Mouse (Mus musculus) telencephalon, adult 2 months (tissue): ENCODE results near the gene Adgrf4.

Experiments
- DNase-seq: peaks from one replicate; pipeline ENCODE4 v3.0.0-alpha.2; 2011; ENCODE audit warnings: low read depth, low spot score

Adgrf4 gene

GRCm38 (mm10) chr17:42692136-42692535, at the start of gene Adgrf4:
Adgrf4 (minus strand) TSS chr17:42692284.
- DNase-seq = no peak

- DNase-seq = no peak
Observed at GRCm38 (mm10) chr17:42741801-42742217, 49.7 kb upstream of the Adgrf4 start, which contains the start of gene Adgrf2. Adgrf2 (minus strand) TSS chr17:42742179.

DNA sequence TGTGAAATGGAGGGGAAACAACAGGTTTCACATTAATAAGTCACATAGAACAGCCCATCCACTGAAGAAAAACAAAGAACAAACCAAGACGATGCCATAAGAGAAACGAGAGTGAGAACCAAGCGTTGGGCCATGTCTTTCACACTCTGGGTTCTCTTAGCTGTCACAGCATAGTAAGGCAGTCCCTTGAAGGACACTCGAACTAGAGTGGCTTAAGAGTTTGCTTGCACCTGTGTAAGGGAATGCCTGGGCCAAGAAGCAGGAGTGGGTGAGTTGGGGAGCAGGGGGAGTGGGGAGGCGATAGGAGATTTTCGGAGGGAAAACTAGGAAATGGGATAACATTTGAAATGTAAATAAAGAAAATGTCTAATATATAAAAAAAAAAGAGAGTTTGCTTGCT, 46.7 kb upstream of the Adgrf4 start:
- no peak for DNase-seq

- no peak for DNase-seq
Observed at GRCm38 (mm10) chr17:42717161-42717560, 25.1 kb upstream of the Adgrf4 start.

- DNase-seq = no peak
Observed at GRCm38 (mm10) chr17:42714991-42715390, 22.9 kb upstream of the Adgrf4 start.

GRCm38 (mm10) chr17:42710717-42711116, 18.6 kb upstream of the Adgrf4 start:
- peak; percentile 72 for DNase-seq

DNA sequence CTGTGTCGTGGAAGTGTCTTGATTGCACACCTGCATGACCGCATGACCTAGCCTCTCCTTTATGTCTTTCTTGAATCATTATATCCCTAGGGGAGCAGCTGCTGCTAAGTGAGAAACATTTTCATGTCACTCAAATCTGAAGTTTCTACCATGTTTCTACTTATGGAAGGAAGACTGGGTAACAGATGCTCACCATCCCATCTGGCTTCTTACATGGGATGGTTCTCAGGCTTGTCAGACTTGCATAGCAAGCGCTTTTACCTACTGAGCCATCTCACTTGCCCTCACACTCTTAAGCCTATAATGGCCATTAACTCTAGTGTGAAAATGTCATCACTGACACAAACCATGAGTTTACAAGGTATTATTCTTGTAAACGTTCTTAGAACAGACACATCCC, 13.5 kb upstream of the Adgrf4 start:
- DNase-seq = no peak

DNA sequence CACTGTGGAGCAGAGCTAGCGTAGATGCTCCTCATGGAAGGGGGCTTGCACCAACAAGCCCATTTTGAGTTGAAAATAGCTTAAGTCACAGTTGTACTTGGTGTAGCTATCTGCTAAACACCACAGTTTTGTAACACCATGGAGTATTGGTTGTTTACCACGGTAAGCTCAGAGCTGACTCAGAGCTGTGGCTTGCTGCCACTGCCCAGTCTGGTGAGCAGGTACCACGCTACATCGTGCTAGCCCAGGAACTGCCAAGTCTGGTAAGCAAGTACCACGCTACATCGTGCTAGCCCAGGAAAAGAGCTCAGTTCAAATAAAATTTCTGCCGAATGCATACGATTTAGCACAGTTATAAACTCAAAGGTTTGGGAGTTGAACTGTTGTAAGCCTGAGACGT, 10.1 kb upstream of the Adgrf4 start:
- DNase-seq = no peak

- no peak for DNase-seq
Observed at GRCm38 (mm10) chr17:42694730-42695129, 2.6 kb upstream of the Adgrf4 start.

DNA sequence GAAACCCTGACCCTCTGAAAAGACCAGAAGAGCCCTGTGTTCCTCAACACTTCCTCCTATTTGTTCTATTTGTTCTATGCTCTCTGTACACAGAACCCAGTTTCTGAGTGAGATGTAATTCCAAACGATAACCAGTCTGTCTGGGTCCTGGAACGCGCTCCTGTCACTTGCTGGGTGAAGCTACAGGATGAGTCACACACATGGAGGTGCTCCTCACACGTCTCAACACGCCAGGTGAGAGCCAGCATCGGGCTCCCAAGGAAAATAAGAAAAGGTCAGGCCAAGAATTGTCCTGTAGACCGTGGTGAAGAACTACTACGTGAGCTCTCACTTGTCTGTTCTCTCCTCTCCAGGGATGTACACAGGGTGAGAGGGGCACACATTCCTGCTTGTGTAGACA, 1.6 kb downstream of the Adgrf4 start:
- DNase-seq = no peak

GRCm38 (mm10) chr17:42658634-42659422, 33.3 kb downstream of the Adgrf4 start:
- DNase-seq = peak; percentile 8

DNA sequence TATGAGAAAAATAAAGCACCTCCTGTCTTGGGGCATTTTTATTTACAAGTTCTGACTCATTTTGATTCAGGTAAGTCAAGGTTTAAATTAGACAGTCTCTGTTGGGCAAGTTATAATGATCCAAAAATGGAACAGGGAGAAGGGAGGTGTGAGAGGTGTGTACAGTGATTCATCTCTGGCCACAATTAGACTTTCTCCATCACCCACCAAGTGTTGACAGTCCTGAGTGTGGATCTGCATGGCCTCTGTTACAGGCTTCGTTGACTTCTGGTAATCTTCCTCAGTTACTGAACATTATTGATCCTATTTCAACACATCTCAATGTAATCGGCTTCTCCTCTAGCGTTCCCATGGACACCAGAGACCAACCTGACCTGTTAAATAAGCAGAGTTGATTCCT, 48.7 kb downstream of the Adgrf4 start:
- no peak for DNase-seq

DNA sequence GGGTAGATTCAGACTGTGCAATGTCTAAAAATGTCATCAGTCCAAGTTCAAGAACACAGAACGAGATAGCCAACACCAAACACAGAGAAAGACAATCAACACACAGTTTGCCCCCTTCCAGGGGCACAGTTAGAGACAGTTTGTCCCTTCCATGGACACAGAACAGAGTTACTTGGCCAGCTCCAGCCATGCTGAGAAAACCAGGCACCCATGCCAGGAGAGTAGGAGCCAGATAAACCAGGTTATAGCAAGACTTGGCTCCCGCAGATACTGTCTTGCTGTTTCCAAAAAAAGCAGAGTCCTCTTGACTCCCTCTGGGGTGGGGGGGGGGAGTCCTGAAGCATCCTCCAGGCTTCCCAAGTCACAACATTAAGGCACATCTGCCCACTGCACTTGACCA, 61.9 kb downstream of the Adgrf4 start:
- DNase-seq = no peak

GRCm38 (mm10) chr17:42613043-42613737, 78.9 kb downstream of the Adgrf4 start:
- DNase-seq = peak; percentile 57

- DNase-seq = no peak
Observed at GRCm38 (mm10) chr17:42611295-42611694, 80.8 kb downstream of the Adgrf4 start, which contains the start of gene Opn5. Opn5 (minus strand) TSS chr17:42611395.

DNA sequence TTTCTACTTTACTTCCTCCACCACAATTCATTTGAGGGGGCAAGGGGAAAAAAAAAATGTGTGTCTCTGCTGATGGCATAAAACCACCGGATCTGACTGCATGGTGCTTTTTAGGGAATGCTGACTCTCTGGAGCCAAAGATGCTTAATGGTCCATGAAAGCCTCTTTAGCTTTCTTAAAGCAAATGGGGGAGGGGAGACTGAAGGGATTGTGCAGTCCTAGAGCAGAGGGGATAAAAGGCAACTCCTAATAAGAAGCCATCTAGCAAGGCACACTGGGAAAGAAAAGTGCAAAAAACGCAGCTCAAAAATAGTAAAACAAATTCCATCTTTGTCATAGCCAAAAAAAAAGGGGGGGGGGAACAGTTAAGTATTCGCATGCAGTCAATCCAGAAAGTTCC, 83.8 kb downstream of the Adgrf4 start:
- DNase-seq = no peak
